Mouse (Mus musculus) ES-E14 (cell line): ENCODE measurements around the gene Fam160a1.

Experiments used
- CHD2 ChIP-seq: IDR thresholded peaks from 2 replicates; pipeline ENCODE4 v1.6.1; 2014; ENCODE audit warnings: mild to moderate bottlenecking, low read depth, low read length, inconsistent platforms
- ZC3H11A ChIP-seq: IDR thresholded peaks from 2 replicates; pipeline ENCODE4 v1.6.1; 2012; ENCODE audit warnings: low read depth, mild to moderate bottlenecking, inconsistent platforms, low read length, borderline replicate concordance
- ZNF384 ChIP-seq: IDR thresholded peaks from 2 replicates; pipeline ENCODE4 v1.6.1; 2012; ENCODE audit warnings: low read depth, low read length, inconsistent platforms

DNA sequence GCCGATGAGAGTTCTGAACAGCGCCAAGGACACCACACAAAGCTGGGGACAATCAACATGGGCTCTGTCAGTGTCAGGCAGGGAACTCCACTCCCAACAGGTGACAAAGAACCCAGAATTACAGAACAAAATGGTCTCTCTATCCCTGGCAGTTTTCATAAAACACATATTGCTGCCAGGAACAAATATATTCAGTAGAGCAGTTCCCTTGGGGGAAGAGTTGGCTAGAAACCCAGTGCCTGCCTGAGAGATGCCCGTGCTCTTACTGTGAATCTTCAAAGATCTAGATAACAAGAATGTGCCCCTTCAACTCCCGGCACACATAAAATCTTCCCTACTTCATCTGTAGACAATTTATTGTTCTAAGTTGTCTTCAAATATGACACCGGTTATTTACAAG is 133.5 kb downstream of the Fam160a1 start:
- TF ChIP-seq ZC3H11A (no peak), CHD2 (no peak), ZNF384 (no peak)
